Mouse (Mus musculus): ENCODE data around the gene Narfl. TPM values are rescaled to one million over a fixed set of nuclear protein-coding genes. Genes with fewer than 3 reads are reported as not detected.

Narfl gene
- total RNA-seq, 2 experiments from 2014 or later = 3.5 to 6.2 TPM

DNA sequence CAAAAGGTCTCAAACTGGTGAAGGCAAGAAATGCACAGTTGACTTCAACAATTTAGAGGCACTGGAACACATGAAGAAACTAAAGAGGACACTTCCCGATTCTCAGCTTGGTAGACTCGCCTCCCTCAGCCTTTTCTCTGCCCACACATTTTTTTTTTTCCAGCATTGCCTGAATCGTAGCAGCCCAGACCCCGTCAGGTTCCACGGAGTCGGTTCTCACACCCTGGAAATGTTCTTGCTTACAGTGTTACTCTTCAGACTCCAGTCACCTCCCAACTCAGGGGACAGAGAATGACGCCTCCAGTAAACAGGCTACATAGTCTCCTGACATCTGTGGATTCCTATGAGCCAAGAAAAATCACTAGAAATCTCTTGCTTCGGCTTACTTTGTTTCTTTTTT lies 13.4 kb upstream of the Narfl start:
- no peak for ATAC-seq (replicated peaks; ENCODE audit: low FRiP score, poor library complexity, severe bottlenecking)

DNA sequence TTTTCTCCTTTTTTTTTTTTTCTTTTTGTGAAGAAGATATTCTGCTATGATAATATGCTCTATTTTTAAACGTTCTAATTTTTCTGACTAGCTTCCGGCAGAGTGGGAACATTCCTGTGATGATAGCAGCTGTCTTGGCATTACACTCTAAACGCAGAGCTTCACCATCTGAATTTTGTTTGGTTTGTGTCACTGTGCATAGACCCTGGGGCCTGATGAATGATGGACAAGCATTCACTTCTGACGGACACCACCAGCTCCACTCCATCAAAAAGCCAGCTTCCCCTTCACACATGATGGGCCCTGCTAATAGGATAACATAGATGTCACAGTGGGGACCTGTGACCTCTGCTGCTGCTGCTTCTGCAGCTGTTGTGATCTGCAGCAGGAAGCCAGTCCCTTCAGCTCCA lies 12.0 kb upstream of the Narfl start:
- no peak for ATAC-seq (replicated peaks; ENCODE audit: low FRiP score, poor library complexity, severe bottlenecking)

DNA sequence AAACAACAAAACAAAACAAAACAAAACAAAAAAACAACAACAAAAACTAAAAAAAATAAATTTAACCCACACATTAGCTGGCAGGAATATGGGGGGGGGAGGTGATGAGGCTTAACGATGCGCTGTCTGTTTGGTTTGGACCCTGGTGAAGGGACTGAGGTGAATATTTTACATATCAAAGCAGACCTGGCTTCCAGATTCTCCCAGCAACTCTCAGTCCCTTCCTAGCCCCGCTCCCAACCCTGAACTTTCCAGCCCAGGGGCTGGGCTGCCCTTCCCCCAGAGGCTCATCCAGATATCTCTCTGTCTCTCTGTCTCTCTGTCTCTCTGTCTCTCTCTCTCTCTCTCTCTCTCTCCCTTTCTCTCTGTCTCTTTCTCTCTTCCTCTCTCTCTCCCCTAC lies 11.0 kb upstream of the Narfl start:
- ATAC-seq (replicated peaks; ENCODE audit: low FRiP score, poor library complexity, severe bottlenecking) = no peak

DNA sequence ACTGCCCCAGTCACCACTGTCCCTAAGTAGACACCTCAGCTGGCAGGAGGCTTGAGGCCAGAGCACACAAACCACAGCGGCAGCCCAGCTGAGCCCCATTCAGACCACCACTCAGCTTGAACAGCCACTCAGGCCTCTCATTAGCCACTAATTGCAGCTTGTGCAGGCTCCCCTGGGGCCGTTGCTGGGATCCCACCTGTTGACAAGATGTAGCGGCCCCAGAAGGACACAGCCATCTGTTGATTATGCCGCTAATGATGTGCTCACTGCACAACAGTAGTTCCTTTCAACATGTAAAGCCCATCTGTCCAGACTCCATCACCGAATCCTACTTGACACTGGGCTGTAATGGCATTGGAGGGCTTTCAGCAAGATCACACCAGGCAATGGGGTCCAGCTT lies 7.7 kb upstream of the Narfl start:
- no peak for ATAC-seq (replicated peaks; ENCODE audit: low FRiP score, poor library complexity, severe bottlenecking)

DNA sequence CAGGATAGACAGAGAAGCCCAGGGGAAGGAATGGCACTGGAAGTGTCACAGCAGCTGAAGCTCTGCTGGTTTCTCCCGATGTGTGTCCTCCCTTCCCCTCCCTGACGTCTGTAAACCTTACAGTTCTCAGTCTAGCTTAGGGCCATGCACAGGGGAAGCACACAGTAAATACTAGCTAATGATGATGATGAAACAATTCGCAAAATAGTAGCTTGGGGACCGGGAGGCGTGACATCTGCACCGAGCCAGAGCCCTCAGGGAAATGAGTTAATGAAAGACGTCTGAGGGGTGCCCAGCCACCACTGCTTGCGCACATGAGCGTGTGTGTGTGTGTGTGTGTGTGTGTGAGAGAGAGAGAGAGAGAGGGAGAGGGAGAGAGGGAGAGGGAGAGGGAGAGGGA lies 4.2 kb upstream of the Narfl start:
- ATAC-seq (replicated peaks; ENCODE audit: low FRiP score, poor library complexity, severe bottlenecking) = no peak

DNA sequence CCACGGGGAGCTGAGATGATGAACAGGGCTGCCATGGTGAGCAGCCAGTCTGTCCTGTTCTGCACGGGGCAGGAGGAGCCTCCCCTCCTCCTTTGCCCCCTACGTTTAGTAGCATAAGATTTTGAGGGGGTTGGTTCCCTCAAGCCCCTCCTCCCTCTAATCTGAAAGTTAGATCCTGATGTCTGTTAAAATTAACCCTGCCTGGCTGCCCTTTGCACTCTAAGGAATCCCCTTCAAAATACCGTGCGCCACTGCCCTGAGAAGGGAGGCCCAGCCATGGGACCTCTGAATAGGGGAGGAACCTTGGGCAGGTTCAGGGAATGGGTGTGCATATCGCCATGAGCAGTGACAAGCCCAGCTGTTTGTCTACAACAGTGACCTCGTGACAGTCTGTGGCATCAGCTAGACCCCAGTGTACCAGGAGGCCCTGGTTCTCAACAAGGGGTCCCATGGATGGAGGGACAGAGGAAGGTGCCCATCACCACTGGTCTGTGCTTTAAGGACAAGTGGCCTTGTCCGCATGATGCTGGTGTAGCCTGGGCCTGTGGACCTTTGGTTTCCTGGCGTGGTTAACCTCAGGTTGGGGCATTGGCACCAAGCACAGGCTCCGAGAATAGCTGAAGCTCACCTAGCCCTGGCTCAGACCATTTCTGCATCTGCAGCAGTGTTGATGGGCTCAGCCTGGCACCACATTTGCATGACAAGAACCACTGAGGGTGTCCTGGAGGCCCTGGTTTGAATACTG lies 1.9 kb downstream of the Narfl start:
- no peak for ATAC-seq (replicated peaks; ENCODE audit: low FRiP score, poor library complexity, severe bottlenecking)

DNA sequence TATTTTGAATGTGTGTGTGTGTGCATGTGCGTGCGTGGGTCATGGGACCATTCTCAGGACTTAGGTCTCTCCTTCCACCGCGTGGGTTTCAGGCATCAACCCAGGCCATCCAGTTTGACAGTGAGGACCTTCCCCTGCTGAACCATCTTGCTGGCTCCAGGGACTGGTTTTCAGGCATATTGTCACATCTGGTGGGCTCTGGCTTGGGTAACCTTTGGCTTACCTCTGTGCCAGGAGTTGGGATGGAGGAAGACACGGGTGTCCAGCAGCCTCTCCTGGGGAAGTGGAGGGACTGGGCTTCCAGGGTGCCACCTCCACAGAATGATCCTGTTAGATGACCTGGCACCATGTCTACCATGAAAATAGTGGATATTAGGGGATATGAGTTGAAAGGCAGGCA lies 4.4 kb downstream of the Narfl start:
- no peak for ATAC-seq (replicated peaks; ENCODE audit: low FRiP score, poor library complexity, severe bottlenecking)

DNA sequence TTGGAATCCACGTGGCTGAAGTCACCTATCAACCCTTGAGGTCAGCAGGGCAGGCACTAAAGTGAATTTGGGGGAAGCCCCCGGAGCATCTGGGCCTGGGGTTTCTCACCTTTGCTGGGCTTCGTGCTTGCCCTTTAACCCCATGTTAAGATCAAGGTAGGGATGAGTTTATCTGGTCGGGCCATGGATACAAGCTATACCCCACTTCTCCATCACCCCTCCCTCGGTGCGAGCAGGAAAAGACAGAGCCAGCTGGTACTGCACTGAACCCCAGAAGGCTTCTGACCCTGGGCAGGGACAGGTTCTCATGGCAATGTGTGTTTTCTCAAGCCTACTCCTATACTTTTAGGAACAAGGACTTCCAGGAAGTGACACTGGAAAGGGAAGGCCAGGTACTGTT lies 7.8 kb downstream of the Narfl start:
- no peak for ATAC-seq (replicated peaks; ENCODE audit: low FRiP score, poor library complexity, severe bottlenecking)

DNA sequence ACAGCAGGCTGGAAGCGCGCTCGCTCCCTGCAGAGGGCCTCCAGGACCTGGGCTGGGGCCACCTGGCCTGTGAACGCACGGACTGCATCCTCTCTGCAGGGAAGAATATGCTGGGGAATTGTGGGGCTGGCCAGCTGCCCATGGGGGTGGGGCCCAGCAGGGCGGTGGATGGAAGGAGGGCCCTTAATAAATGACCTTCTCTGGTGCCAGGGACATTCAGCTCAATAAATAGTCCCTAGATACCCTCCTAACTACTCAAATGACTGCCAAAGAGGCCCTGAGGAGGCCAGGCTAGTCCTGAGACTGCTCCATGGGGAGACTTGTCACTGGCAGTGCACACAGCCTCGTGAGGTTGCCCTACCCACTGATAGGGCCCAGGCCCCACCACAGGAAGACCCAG lies 9.5 kb downstream of the Narfl start:
- ATAC-seq (replicated peaks; ENCODE audit: low FRiP score, poor library complexity, severe bottlenecking) = no peak

DNA sequence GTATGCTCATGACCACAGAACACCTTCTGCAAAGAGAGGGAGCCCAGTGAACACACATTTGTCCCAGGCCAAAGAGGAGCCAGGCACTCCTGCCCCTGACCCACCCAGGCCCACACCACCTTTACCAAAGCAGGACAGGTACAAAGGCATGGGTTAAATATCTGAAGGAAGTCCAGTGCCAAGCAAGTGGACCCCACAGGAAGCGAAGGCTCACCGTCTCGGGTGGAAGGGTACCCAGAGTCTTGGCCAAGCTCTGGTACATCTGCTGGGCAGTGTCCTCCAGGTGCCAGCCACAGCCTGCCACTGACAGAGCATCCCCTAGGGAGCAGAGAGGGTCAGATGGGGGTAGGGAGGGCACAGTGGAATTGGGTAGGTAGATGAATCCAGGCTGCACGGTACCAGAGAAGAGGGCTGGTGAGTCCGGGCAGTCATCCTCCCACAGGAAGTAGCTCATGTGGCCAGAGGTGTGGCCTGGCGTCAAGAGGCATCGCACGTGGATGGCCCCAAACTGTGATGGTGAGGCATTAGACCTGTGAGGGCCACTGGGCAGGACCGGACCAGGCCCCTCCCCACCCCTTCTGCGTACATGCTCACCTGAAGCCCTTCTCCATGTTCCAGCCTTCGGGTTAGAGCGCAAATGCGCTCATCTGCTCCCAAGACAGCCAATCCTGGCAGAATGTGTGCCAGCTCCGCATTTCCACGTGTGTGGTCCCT lies 10.4 kb downstream of the Narfl start:
- no peak for ATAC-seq (replicated peaks; ENCODE audit: low FRiP score, poor library complexity, severe bottlenecking)

DNA sequence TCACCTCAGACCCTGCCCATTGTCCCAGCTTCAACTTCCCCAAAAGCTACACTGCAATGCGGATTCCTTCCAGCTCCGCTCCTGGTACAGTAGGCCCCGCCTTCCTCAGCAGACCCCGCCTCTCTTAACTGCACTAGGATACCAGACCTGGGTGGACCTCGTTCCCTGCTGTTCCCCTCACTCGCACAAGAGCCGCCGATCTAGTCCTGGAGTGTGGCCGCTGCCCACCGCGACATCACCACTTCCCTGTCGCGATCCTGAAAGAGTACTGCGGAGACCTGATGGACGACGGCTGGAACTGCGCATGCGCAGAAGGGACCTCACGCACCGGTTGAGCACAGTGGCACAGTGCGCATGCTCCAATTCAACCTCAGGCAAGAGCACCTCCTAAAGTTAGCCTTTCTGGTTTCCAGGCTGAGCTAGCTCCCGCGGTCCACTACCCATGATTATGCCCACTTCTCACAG lies 11.7 kb downstream of the Narfl start, which contains the start of gene Haghl:
Gene Haghl, minus strand, starts transcription at position 393 of the 465 bp plus-strand sequence.
- ATAC-seq (replicated peaks; ENCODE audit: low FRiP score, poor library complexity, severe bottlenecking) = peak; percentile 86

DNA sequence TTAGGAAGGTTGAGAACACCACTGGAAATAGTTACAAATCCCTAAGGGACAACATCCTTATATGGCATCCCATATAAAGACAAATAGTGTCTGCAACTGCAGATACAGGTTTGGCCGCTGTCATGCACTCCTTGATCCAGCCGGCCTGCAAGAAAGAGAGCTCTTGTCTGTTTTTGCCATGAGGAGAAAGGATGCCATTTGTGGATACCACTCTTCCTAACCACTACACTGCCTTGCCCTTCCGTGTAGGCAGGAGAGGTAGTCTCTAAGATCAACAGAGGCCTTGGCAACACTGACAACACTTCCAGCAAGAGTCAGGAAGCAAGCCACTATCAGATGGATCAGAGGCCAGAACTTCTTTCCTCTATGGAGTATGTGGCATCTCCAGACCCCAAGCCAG lies 12.7 kb downstream of the Narfl start, which contains the start of gene Ccdc78:
Gene Ccdc78, plus strand, starts transcription at position 301 of the 400 bp plus-strand sequence.
- ATAC-seq (replicated peaks; ENCODE audit: low FRiP score, poor library complexity, severe bottlenecking) = no peak

DNA sequence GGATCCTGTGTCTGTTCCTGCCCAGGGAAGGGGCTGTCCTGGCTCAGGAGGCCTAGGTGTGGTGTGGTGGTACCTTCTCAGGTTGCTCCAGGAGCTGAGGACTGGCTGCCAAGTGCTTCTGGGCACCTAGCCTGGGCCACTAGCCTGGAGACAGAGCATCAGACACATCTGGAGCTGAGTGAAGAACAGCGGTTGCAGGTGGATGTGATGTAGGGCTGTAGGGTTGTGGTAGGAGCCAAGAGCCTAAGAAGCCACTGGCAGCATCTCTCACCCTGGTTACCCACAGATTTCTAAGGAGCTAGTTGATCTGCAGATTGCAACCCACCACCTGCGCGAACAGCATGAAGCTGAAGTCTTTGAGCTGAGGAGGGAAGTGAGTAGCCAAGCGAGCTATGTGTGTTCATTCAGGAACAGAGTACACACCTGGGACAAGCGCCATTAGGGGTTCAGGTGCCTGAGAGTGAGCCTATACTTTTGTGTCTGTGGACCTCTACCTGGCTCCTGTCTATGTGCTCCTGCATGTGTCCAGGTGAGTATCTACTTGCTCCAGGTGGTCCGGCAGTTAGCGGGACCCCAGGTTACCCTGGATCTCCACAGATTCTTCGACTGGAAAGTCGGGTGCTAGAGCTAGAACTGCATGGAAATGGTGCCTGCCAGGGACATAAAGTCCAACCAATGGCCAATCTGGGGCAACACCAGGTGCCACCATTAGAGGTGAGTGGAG lies 13.4 kb downstream of the Narfl start:
- no peak for ATAC-seq (replicated peaks; ENCODE audit: low FRiP score, poor library complexity, severe bottlenecking)

DNA sequence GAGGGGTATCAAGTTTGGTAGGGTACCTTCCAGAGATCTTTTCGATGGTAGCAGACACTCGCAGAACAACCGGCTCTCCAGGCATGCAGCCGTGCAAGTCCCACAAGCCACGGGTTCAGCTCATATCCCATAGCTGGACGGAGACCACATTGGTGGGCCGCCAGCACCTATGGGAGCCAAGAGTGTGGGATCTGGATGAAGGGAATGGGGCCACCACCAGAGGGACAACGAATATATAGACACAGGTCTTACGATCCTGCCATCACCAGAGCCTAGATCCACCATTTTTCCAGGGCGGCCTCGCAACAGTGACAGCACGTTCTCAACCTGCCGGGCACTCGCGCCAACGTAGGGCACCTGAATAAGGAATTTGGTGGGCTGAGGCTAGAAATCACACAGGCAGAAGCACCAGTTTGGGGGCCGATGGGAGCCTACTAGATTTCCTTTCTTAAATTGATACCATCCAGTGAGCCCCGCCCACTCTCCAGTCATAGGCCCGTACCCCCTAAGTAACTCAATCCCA lies 17.8 kb downstream of the Narfl start:
- ATAC-seq (replicated peaks; ENCODE audit: low FRiP score, poor library complexity, severe bottlenecking) = no peak

DNA sequence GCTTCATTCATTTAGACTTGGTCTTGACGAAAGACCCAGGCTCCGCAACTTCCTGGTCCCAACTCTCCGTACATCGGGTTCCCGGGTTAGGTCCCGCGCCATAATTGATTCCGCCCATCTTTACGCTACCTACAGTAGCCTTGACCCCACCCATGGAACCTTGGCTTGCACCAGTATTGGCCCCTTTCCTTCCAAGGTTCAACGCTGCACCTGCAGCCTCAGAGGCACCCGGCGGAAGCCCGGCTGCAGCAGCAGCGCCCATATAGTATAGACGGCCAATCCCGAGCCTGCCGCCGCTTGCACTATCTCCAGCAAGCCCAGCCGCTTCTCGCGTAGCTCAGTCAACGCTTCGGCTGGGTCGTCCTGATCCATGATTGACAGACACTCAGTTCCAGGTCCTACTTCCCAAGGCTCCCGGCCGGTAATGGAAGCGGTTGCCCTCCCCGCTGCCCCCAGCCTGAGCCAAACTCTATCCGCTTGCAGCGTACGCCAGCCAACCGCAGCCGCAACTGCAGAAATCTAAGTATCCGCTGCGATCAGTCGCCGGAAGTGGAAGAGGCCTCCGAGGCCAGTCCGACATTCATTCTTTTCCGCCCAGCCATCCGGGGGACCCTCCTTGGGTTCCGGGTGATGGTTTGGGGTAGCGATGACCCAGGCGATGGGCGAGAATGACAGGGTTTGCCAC lies 18.4 kb downstream of the Narfl start:
- ATAC-seq (replicated peaks; ENCODE audit: low FRiP score, poor library complexity, severe bottlenecking) = peak; percentile 77

DNA sequence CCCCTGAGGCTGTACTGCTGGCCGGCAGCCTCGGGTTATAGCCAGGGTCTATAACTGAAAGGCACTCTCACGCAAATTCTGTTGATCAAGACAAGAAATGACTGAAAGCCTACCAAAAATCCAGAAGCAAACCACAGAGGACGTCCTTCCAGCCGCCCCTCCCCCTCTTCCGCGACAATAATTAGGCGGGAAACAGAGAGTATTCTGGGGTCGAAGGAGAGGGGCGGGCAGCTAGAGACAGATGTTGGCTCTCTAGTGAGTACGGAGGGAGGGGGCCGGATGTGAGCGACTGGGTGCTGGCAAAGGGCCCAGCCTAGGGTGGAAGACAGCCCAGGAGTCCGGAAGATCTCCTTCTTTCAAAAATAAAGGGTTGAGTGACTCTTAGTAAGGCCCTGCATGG lies 19.0 kb downstream of the Narfl start, which contains the start of gene Fam173a:
Gene Fam173a, minus strand, starts transcription at position 287 of the 400 bp plus-strand sequence.
- peak; percentile 42; the same call in 1 of the 2 replicates for ATAC-seq (replicated peaks; ENCODE audit: low FRiP score, poor library complexity, severe bottlenecking)

DNA sequence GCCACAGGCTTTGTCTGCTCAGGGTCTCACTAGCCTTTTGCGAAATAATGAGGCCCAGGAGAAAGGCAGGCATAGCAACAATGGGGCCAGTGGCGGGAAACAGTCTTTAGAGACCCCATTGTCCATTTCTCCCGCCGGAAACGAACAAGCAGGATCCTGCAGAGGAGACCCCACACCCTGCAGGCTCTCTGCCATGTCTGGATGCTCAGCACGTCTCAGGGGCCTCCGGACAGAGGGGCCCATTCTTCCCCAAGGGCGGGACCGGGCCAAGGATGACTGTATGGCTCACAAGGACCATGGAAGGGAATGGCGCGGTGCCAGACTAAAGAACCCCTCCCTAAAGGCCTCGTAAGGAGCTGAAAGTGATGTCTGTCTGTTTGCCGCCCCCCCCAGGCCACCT lies 20.6 kb downstream of the Narfl start:
- ATAC-seq (replicated peaks; ENCODE audit: low FRiP score, poor library complexity, severe bottlenecking) = no peak

DNA sequence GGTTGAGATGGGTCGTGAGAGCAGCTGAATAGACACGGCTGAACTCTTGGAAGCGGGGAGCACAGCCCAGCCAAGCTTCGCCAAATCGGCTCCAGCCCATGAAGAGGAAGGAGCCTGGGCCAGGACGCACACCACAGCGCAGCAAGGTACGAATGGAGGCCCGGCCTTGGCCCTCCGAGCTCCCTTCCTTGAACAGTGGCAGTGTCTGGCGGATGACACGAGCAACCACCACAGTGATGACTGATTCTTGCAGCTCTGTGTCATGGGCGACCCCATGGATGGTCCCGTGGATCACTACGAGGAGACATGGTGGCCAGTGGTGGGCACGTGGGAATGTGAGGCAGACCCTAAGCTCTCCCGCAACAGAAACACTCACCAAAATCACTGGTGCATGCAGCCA lies 21.4 kb downstream of the Narfl start:
- no peak for ATAC-seq (replicated peaks; ENCODE audit: low FRiP score, poor library complexity, severe bottlenecking)

DNA sequence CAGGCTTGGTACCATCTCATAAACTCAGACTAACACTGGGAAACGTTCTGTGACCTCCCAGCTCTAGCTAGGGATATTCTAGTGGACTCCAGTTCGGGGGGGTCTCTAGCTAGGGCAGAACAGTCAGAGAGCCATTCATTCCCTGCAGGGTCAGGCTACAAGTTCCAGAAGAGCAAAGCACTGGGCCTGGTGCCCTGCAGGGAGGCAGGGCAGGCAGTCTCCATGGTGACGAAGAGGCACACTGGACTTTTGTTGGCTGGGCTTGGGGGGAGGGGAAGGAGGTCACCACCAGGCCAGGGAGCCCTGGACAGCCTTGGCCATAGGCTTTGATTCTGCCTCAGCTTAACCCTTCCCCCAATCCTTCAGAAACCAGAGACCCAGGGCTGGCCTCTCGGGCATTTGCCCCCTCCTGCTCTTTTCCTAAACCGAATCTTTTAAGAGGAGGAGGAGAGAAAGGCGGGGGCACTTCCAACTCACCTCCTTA lies 22.1 kb downstream of the Narfl start, which contains the start of gene AC134908.4:
Gene AC134908.4, minus strand, starts transcription at position 51 of the 484 bp plus-strand sequence.
- ATAC-seq (replicated peaks; ENCODE audit: low FRiP score, poor library complexity, severe bottlenecking) = no peak
